8 mouse cellular contexts compared by ENCODE assay signal in genomic region chr2:27771936-27772335, GRCm38 (mm10).
DNase-seq lines count a peak whose midpoint lies in the region; ATAC-seq and TF ChIP-seq lines count a peak whose summit lies in the region.

No protein-coding gene starts in this region.

- no peak overlapping the region for H3K9ac ChIP-seq in liver, embryonic 12.5 days
- peak overlapping the region; percentile 19; the same call in 1 of the 2 replicates for H3K9ac ChIP-seq in limb, embryonic 13.5 days
- no peak overlapping the region for H3K9ac ChIP-seq in neural tube, embryonic 11.5 days (ENCODE audit: low read length)
- no peak overlapping the region for H3K9ac ChIP-seq in stomach, postnatal 0 days (ENCODE audit: low read length)

- no peak for ATAC-seq in liver, embryonic 12.5 days
- 0 out of 2 replicates have a peak, but pooled peaks have one; percentile 17 for ATAC-seq in limb, embryonic 13.5 days (ENCODE audit: low FRiP score, low read depth)
- ATAC-seq in neural tube, embryonic 11.5 days (ENCODE audit: insufficient read depth, low FRiP score, low TSS enrichment) = no peak
- ATAC-seq in stomach, postnatal 0 days (ENCODE audit: low FRiP score, low TSS enrichment) = peak; percentile 47; the same call in 1 of the 2 replicates

- H3K27me3 ChIP-seq in liver, embryonic 12.5 days (replicated peaks) = peaks cover 5% of the 10 kb centered on the region; the same call in 1 of the 2 replicates
- H3K27me3 ChIP-seq in limb, embryonic 13.5 days = no peaks in the 10 kb centered on the region
- H3K27me3 ChIP-seq in neural tube, embryonic 11.5 days (ENCODE audit: control insufficient read depth, insufficient read depth, low read length) = no peaks in the 10 kb centered on the region
- H3K27me3 ChIP-seq in stomach, postnatal 0 days (ENCODE audit: control insufficient read depth, insufficient read depth, low read length) = no peaks in the 10 kb centered on the region

- intact Hi-C loops in gastrocnemius, postnatal 14 days (cut with DNase I; ENCODE audit: low total_unique reads) = loop anchor here (5.0 kb wide), 2 partner anchors 115 to 200 kb away; partner anchors contain the start of gene Col5a1

- no peak for TF ChIP-seq EP300 in stomach, postnatal 0 days (optimal IDR thresholded peaks at IDR 0.05)

- H3K4me1 ChIP-seq in liver, embryonic 12.5 days = peaks cover 5% of the 10 kb centered on the region; the same call in 1 of the 2 replicates
- peaks cover 66% of the 10 kb centered on the region for H3K4me1 ChIP-seq in limb, embryonic 13.5 days
- H3K4me1 ChIP-seq in neural tube, embryonic 11.5 days (ENCODE audit: control insufficient read depth, insufficient read depth, low read length) = peaks cover 4% of the 10 kb centered on the region; the same call in 1 of the 2 replicates
- no peaks in the 10 kb centered on the region for H3K4me1 ChIP-seq in stomach, postnatal 0 days (replicated peaks; ENCODE audit: control insufficient read depth, insufficient read depth)

- DNase-seq in liver = peak; percentile 80
- peak; percentile 66 for DNase-seq in cerebellum, adult 9-10 months
- DNase-seq in gastrocnemius, postnatal 14 days = peak; percentile 90
- peak; percentile 68 for DNase-seq in kidney, adult 11 months
- DNase-seq in neural tube, embryonic 11.5 days (ENCODE audit: low spot score) = peak; percentile 87
- DNase-seq in stomach, postnatal 0 days (ENCODE audit: low spot score) = peak; percentile 86

- no peaks in the 10 kb centered on the region for H3K36me3 ChIP-seq in liver, embryonic 12.5 days
- no peaks in the 10 kb centered on the region for H3K36me3 ChIP-seq in limb, embryonic 13.5 days
- H3K36me3 ChIP-seq in neural tube, embryonic 11.5 days (ENCODE audit: control insufficient read depth, insufficient read depth, low read length) = no peaks in the 10 kb centered on the region
- H3K36me3 ChIP-seq in stomach, postnatal 0 days (ENCODE audit: control insufficient read depth, insufficient read depth, low read length) = no peaks in the 10 kb centered on the region

- no peak overlapping the region for H3K4me3 ChIP-seq in liver, embryonic 12.5 days
- H3K4me3 ChIP-seq in limb, embryonic 13.5 days = no peak overlapping the region
- H3K4me3 ChIP-seq in neural tube, embryonic 11.5 days (ENCODE audit: low read depth, low read length) = no peak overlapping the region
- H3K4me3 ChIP-seq in stomach, postnatal 0 days (ENCODE audit: low read depth, low read length) = no peak overlapping the region

- no peaks in the 10 kb centered on the region for H3K9me3 ChIP-seq in liver, embryonic 12.5 days (replicated peaks)
- no peaks in the 10 kb centered on the region for H3K9me3 ChIP-seq in limb, embryonic 13.5 days
- no peaks in the 10 kb centered on the region for H3K9me3 ChIP-seq in neural tube, embryonic 11.5 days (ENCODE audit: control insufficient read depth, low read length)
- H3K9me3 ChIP-seq in stomach, postnatal 0 days (ENCODE audit: control insufficient read depth, low read length) = no peaks in the 10 kb centered on the region

- WGBS in liver, embryonic 12.5 days (ENCODE audit: insufficient replicate concordance) = 21% methylated on average over 7 of the region's 7 CpGs
- WGBS in limb, embryonic 13.5 days = 23% methylated on average over 7 of the region's 7 CpGs
- 31% methylated on average over 7 of the region's 7 CpGs for WGBS in neural tube, embryonic 11.5 days
- WGBS in stomach, postnatal 0 days = 18% methylated on average over 7 of the region's 7 CpGs

- no peak overlapping the region for H3K27ac ChIP-seq in liver, embryonic 12.5 days
- H3K27ac ChIP-seq in limb, embryonic 13.5 days = no peak overlapping the region
- H3K27ac ChIP-seq in neural tube, embryonic 11.5 days (ENCODE audit: low read depth, low read length) = no peak overlapping the region
- 0 out of 2 replicates have a peak overlapping the region, but pooled peaks have one; percentile 35 for H3K27ac ChIP-seq in stomach, postnatal 0 days (replicated peaks)

- TF ChIP-seq CTCF in stomach, postnatal 0 days (IDR thresholded peaks at IDR 0.05; ENCODE audit: low read depth) = peak; percentile 99

- no peak overlapping the region for H3K4me2 ChIP-seq in liver, embryonic 12.5 days
- H3K4me2 ChIP-seq in limb, embryonic 13.5 days (replicated peaks) = no peak overlapping the region
- no peak overlapping the region for H3K4me2 ChIP-seq in neural tube, embryonic 11.5 days (ENCODE audit: low read depth)
- H3K4me2 ChIP-seq in stomach, postnatal 0 days (replicated peaks; ENCODE audit: low read depth) = no peak overlapping the region

Comparison
In these comparisons a context has a peak if more than half of its experiments do, and no peak if none do; other contexts are left out.
1. ATAC-seq: peak in limb, embryonic 13.5 days (single experiment) and stomach, postnatal 0 days (single experiment); none in liver, embryonic 12.5 days (single experiment) and neural tube, embryonic 11.5 days (single experiment).
2. Peak in every context shown above with its lines, with median percentiles within 50 percentile points of each other: DNase-seq.